Mouse (Mus musculus): ENCODE results near the gene Trmt44.
"Not testable (repeated sequence)": the region's sequence is repeated elsewhere in the genome, so short reads cannot be mapped to it uniquely, and the experiment has no call there.

The Trmt44 gene

GRCm38 (mm10) chr5:35591497-35591896, 16.6 kb upstream of the Trmt44 start:
- DNase-seq (ENCODE audit: low read depth, low spot score): no peak

- not testable (repeated sequence) for DNase-seq (ENCODE audit: low read depth, low spot score)
These were observed 9.4 kb upstream of the Trmt44 start for GRCm38 (mm10) chr5:35584259-35584658.

GRCm38 (mm10) chr5:35583221-35583783, 8.4 kb upstream of the Trmt44 start:
- DNase-seq (ENCODE audit: low read depth, low spot score): no peak

- DNase-seq (ENCODE audit: low read depth, low spot score): peak; percentile 74
These were observed 7.8 kb upstream of the Trmt44 start, which contains the start of gene Acox3 for GRCm38 (mm10) chr5:35582445-35583220. Gene Acox3 (plus strand): TSS chr5:35583040.

GRCm38 (mm10) chr5:35580156-35580922, 5.5 kb upstream of the Trmt44 start:
- no peak for DNase-seq (ENCODE audit: low read depth, low spot score)

GRCm38 (mm10) chr5:35579247-35579893, 4.5 kb upstream of the Trmt44 start:
- no peak for DNase-seq (ENCODE audit: low read depth, low spot score)

GRCm38 (mm10) chr5:35578411-35578810, 3.5 kb upstream of the Trmt44 start:
- no peak for DNase-seq (ENCODE audit: low read depth, low spot score)

- DNase-seq (ENCODE audit: low read depth, low spot score): no peak
These were observed 1.6 kb upstream of the Trmt44 start for GRCm38 (mm10) chr5:35576409-35577020.

- DNase-seq (ENCODE audit: low read depth, low spot score): no peak
These were observed 3.3 kb downstream of the Trmt44 start for GRCm38 (mm10) chr5:35571546-35571945.

GRCm38 (mm10) chr5:35566632-35567031, 8.2 kb downstream of the Trmt44 start:
- DNase-seq (ENCODE audit: low read depth, low spot score): no peak

GRCm38 (mm10) chr5:35565217-35565616, 9.7 kb downstream of the Trmt44 start:
- no peak for DNase-seq (ENCODE audit: low read depth, low spot score)

- DNase-seq (ENCODE audit: low read depth, low spot score): peak; percentile 39
These were observed 11.4 kb downstream of the Trmt44 start for GRCm38 (mm10) chr5:35563449-35563848.

GRCm38 (mm10) chr5:35562616-35563015, 12.3 kb downstream of the Trmt44 start:
- DNase-seq (ENCODE audit: low read depth, low spot score): no peak

GRCm38 (mm10) chr5:35559447-35559846, 15.4 kb downstream of the Trmt44 start:
- no peak for DNase-seq (ENCODE audit: low read depth, low spot score)

- no peak for DNase-seq (ENCODE audit: low read depth, low spot score)
These were observed 16.8 kb downstream of the Trmt44 start for GRCm38 (mm10) chr5:35557946-35558621.

- no peak for DNase-seq (ENCODE audit: low read depth, low spot score)
These were observed 18.5 kb downstream of the Trmt44 start for GRCm38 (mm10) chr5:35556393-35556792.

GRCm38 (mm10) chr5:35552838-35553539, 21.9 kb downstream of the Trmt44 start:
- no peak for DNase-seq (ENCODE audit: low read depth, low spot score)

GRCm38 (mm10) chr5:35551855-35552837, 22.7 kb downstream of the Trmt44 start:
- DNase-seq (ENCODE audit: low read depth, low spot score): no peak

GRCm38 (mm10) chr5:35546127-35546526, 28.7 kb downstream of the Trmt44 start:
- no peak for DNase-seq (ENCODE audit: low read depth, low spot score)

Data from WW6 (cell line).